Mouse (Mus musculus): ENCODE measurements at regions not wholly inside any gene's neighbourhood (a gene's known extent, or its start where the extent isn't known, plus 50 kb on each side); places are given as distances from the start of the nearest gene placed in this dataset.

GRCm38 (mm10) chr2:61384467-61384866 lies 193.9 kb upstream of the Tank start:
- TF ChIP-seq CTCF (conservative IDR thresholded peaks at IDR 0.05; ENCODE audit: insufficient read depth, insufficient read length, low read depth, low read length) = no peak
- no peaks in the 10 kb centered on the region for H3K4me1 ChIP-seq (ENCODE audit: control insufficient read depth, insufficient read depth, low read length)
- H3K4me3 ChIP-seq (ENCODE audit: insufficient read depth, low read depth, low read length) = no peak overlapping the region
- H3K27ac ChIP-seq (ENCODE audit: insufficient read depth, low read depth, low read length) = no peak overlapping the region
- H3K36me3 ChIP-seq (ENCODE audit: control insufficient read depth, insufficient read depth, low read length) = no peaks in the 10 kb centered on the region
- 84% methylated on average over 6 of the region's 6 CpGs for WGBS
- no peak for DNase-seq
- no peaks in the 10 kb centered on the region for H3K27me3 ChIP-seq (replicated peaks; ENCODE audit: control insufficient read depth, insufficient read depth, low read length)

GRCm38 (mm10) chr2:61383744-61384295 lies 194.6 kb upstream of the Tank start:
- no peak for TF ChIP-seq POLR2A (IDR thresholded peaks at IDR 0.05; ENCODE audit: low read depth, low read length)
- no peak for TF ChIP-seq CTCF (conservative IDR thresholded peaks at IDR 0.05; ENCODE audit: insufficient read depth, insufficient read length, low read depth, low read length)
- H3K36me3 ChIP-seq (ENCODE audit: control insufficient read depth, insufficient read depth, low read length) = no peaks in the 10 kb centered on the region
- no peak for DNase-seq
- WGBS = 100% methylated on average over 1 of the region's 1 CpGs
- H3K27me3 ChIP-seq (replicated peaks; ENCODE audit: control insufficient read depth, insufficient read depth, low read length) = no peaks in the 10 kb centered on the region
- no peak overlapping the region for H3K4me3 ChIP-seq (ENCODE audit: insufficient read depth, low read depth, low read length)
- no peaks in the 10 kb centered on the region for H3K4me1 ChIP-seq (ENCODE audit: control insufficient read depth, insufficient read depth, low read length)
- H3K27ac ChIP-seq (ENCODE audit: insufficient read depth, low read depth, low read length) = no peak overlapping the region

- H3K27ac ChIP-seq (ENCODE audit: insufficient read depth, low read depth, low read length) = no peak overlapping the region
- H3K4me1 ChIP-seq (ENCODE audit: control insufficient read depth, insufficient read depth, low read length) = no peaks in the 10 kb centered on the region
- WGBS = 75% methylated on average over 5 of the region's 5 CpGs
- H3K36me3 ChIP-seq (ENCODE audit: control insufficient read depth, insufficient read depth, low read length) = no peaks in the 10 kb centered on the region
- H3K27me3 ChIP-seq (replicated peaks; ENCODE audit: control insufficient read depth, insufficient read depth, low read length) = no peaks in the 10 kb centered on the region
- DNase-seq = no peak
- no peak overlapping the region for H3K4me3 ChIP-seq (ENCODE audit: insufficient read depth, low read depth, low read length)
- TF ChIP-seq POLR2A (IDR thresholded peaks at IDR 0.05; ENCODE audit: low read depth, low read length) (no peak), CTCF (conservative IDR thresholded peaks at IDR 0.05; ENCODE audit: insufficient read depth, insufficient read length, low read depth, low read length) (no peak)
Measured at GRCm38 (mm10) chr2:61379076-61379475, 199.3 kb upstream of the Tank start.

- 91% methylated on average over 5 of the region's 5 CpGs for WGBS
- H3K36me3 ChIP-seq (ENCODE audit: control insufficient read depth, insufficient read depth, low read length) = no peaks in the 10 kb centered on the region
- DNase-seq = no peak
Measured at GRCm38 (mm10) chr2:61378297-61378696, 200.1 kb upstream of the Tank start.

GRCm38 (mm10) chr2:61377756-61378155 lies 200.6 kb upstream of the Tank start:
- H3K36me3 ChIP-seq (ENCODE audit: control insufficient read depth, insufficient read depth, low read length) = no peaks in the 10 kb centered on the region
- no peak for TF ChIP-seq POLR2A (IDR thresholded peaks at IDR 0.05; ENCODE audit: low read depth, low read length)
- TF ChIP-seq CTCF (conservative IDR thresholded peaks at IDR 0.05; ENCODE audit: insufficient read depth, insufficient read length, low read depth, low read length) = no peak
- H3K27ac ChIP-seq (ENCODE audit: insufficient read depth, low read depth, low read length) = no peak overlapping the region
- no peak overlapping the region for H3K4me3 ChIP-seq (ENCODE audit: insufficient read depth, low read depth, low read length)
- DNase-seq = no peak
- H3K4me1 ChIP-seq (ENCODE audit: control insufficient read depth, insufficient read depth, low read length) = no peaks in the 10 kb centered on the region
- no peaks in the 10 kb centered on the region for H3K27me3 ChIP-seq (replicated peaks; ENCODE audit: control insufficient read depth, insufficient read depth, low read length)
- WGBS = 89% methylated on average over 8 of the region's 8 CpGs

More at GRCm38 (mm10) chr2:61378297-61378696, 200.1 kb upstream of the Tank start:
- H3K4me3 ChIP-seq (ENCODE audit: insufficient read depth, low read depth, low read length) = no peak overlapping the region
- H3K4me1 ChIP-seq (ENCODE audit: control insufficient read depth, insufficient read depth, low read length) = no peaks in the 10 kb centered on the region
- TF ChIP-seq POLR2A (IDR thresholded peaks at IDR 0.05; ENCODE audit: low read depth, low read length) (no peak), CTCF (conservative IDR thresholded peaks at IDR 0.05; ENCODE audit: insufficient read depth, insufficient read length, low read depth, low read length) (no peak)
- no peak overlapping the region for H3K27ac ChIP-seq (ENCODE audit: insufficient read depth, low read depth, low read length)
- no peaks in the 10 kb centered on the region for H3K27me3 ChIP-seq (replicated peaks; ENCODE audit: control insufficient read depth, insufficient read depth, low read length)

- no peaks in the 10 kb centered on the region for H3K36me3 ChIP-seq (ENCODE audit: control insufficient read depth, insufficient read depth, low read length)
- H3K4me3 ChIP-seq (ENCODE audit: insufficient read depth, low read depth, low read length) = no peak overlapping the region
- H3K4me1 ChIP-seq (ENCODE audit: control insufficient read depth, insufficient read depth, low read length) = no peaks in the 10 kb centered on the region; the same call in 1 of the 2 replicates
- H3K27ac ChIP-seq (ENCODE audit: insufficient read depth, low read depth, low read length) = no peak overlapping the region
- WGBS = 48% methylated on average over 4 of the region's 4 CpGs
- DNase-seq = peak; percentile 70
- TF ChIP-seq POLR2A (IDR thresholded peaks at IDR 0.05; ENCODE audit: low read depth, low read length) (no peak), CTCF (conservative IDR thresholded peaks at IDR 0.05; ENCODE audit: insufficient read depth, insufficient read length, low read depth, low read length) (no peak)
- no peaks in the 10 kb centered on the region for H3K27me3 ChIP-seq (replicated peaks; ENCODE audit: control insufficient read depth, insufficient read depth, low read length)
Measured at GRCm38 (mm10) chr2:61362606-61363005, 215.8 kb upstream of the Tank start.

- peak; percentile 34 for DNase-seq
- Histone ChIP-seq H3K4me1 (ENCODE audit: control insufficient read depth, insufficient read depth, low read length) (no peaks in the 10 kb centered on the region; the same call in 1 of the 2 replicates), H3K27ac (ENCODE audit: insufficient read depth, low read depth, low read length) (no peak overlapping the region), H3K36me3 (ENCODE audit: control insufficient read depth, insufficient read depth, low read length) (no peaks in the 10 kb centered on the region), H3K4me3 (ENCODE audit: insufficient read depth, low read depth, low read length) (no peak overlapping the region), H3K27me3 (replicated peaks; ENCODE audit: control insufficient read depth, insufficient read depth, low read length) (no peaks in the 10 kb centered on the region)
- TF ChIP-seq CTCF (conservative IDR thresholded peaks at IDR 0.05; ENCODE audit: insufficient read depth, insufficient read length, low read depth, low read length) (no peak), POLR2A (IDR thresholded peaks at IDR 0.05; ENCODE audit: low read depth, low read length) (no peak)
- WGBS = 51% methylated on average over 2 of the region's 2 CpGs
Measured at GRCm38 (mm10) chr2:61361394-61361793, 217.0 kb upstream of the Tank start.

Data from kidney, adult 2 months (tissue).